Mouse (Mus musculus): ENCODE results near the gene Nupr1. TPM values are rescaled to one million over a fixed set of nuclear protein-coding genes. Genes with fewer than 3 reads are reported as not detected.

The Nupr1 gene
- total and polyA plus RNA-seq, 3 experiments: 1.8 to 11.0 TPM; not detected in 1

DNA sequence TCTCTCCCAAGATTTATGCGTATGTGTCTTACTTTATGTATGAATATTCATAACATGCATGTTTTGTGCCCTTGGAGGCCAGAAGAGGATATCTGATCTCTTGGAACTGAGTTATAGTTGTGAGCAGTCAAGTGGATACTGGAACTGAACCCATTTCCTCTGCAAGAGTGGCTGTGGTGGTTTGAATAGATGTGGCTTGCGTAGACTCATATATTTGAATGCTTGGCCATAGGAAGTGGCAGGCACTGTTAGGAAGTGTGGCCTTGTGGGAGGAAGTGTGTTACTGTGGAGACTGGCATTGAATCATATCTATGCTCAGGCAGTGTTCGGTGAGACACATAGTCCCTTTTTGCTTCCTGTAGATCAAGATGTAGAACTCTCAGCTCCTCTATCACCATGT lies 25.0 kb upstream of the Nupr1 start:
- Histone ChIP-seq H3K27ac (ENCODE audit: control insufficient read depth, low read depth, low read length) (peak overlapping the region; percentile 67), H3K79me2 (ENCODE audit: control insufficient read depth, insufficient read depth, low read length, poor library complexity) (peaks cover 5% of the 10 kb centered on the region; the same call in 1 of the 2 replicates), H3K4me1 (ENCODE audit: control insufficient read depth in 1 of 2, insufficient read depth in 2 of 2, low read length in 2 of 2) (peaks cover 16 to 22% of the 10 kb centered on the region in 2 experiments), H3K36me3 (ENCODE audit: control insufficient read depth in 1 of 2, insufficient read depth in 2 of 2, low read length in 2 of 2) (peaks cover 0 to 38% of the 10 kb centered on the region in 2 experiments; a peak in 3 of 4 replicates), H3K9ac (ENCODE audit: control insufficient read depth, low read depth, low read length, poor library complexity, severe bottlenecking) (no peak overlapping the region), H3K4me3 (ENCODE audit: control insufficient read depth in 1 of 2, insufficient read depth in 1 of 2, low read depth in 2 of 2, low read length in 2 of 2) (no peak overlapping the region), H3K27me3 (ENCODE audit: control insufficient read depth in 1 of 2, insufficient read depth in 2 of 2, low read length in 2 of 2) (no peaks in the 10 kb centered on the region), H3K9me3 (replicated peaks; ENCODE audit: insufficient read depth, low read length) (no peaks in the 10 kb centered on the region)
- DNase-seq (ENCODE audit: low read depth, low spot score): peak; percentile 62
- TF ChIP-seq HCFC1 (IDR thresholded peaks at IDR 0.05; ENCODE audit: low read depth, low read length) (0 out of 2 replicates have a peak, but pooled peaks have one; percentile 40), TBP (IDR thresholded peaks at IDR 0.05; ENCODE audit: low read depth, low read length) (no peak), ZMIZ1 (IDR thresholded peaks at IDR 0.05; ENCODE audit: low read depth, low read length) (no peak), ELF1 (IDR thresholded peaks at IDR 0.05; ENCODE audit: low read depth, low read length) (0 out of 2 replicates have a peak, but pooled peaks have one; percentile 7), BHLHE40 (IDR thresholded peaks at IDR 0.05; ENCODE audit: borderline replicate concordance, low read depth, low read length) (no peak), POLR2AphosphoS2 (IDR thresholded peaks at IDR 0.05; ENCODE audit: low read length) (no peak), SMC3 (IDR thresholded peaks at IDR 0.05; ENCODE audit: low read depth, low read length) (no peak), MYB (IDR thresholded peaks at IDR 0.05; ENCODE audit: low read depth, low read length) (0 out of 2 replicates have a peak, but pooled peaks have one; percentile 12), GATA1 (IDR thresholded peaks at IDR 0.05; ENCODE audit: low read depth, low read length) (peak; percentile 40; the same call in 1 of the 2 replicates), KAT2A (conservative IDR thresholded peaks at IDR 0.05; ENCODE audit: low read depth, low read length) (no peak), TCF12 (IDR thresholded peaks at IDR 0.05; ENCODE audit: low read depth, low read length) (peak; percentile 40; the same call in 1 of the 2 replicates), RCOR1 (IDR thresholded peaks at IDR 0.05; ENCODE audit: low read depth, low read length) (0 out of 2 replicates have a peak, but pooled peaks have one; percentile 27), EP300 (IDR thresholded peaks at IDR 0.05; ENCODE audit: low read depth in 1 of 2, low read length in 2 of 2) (peak; percentile 32 to 33; a peak in 3 of 4 replicates)

DNA sequence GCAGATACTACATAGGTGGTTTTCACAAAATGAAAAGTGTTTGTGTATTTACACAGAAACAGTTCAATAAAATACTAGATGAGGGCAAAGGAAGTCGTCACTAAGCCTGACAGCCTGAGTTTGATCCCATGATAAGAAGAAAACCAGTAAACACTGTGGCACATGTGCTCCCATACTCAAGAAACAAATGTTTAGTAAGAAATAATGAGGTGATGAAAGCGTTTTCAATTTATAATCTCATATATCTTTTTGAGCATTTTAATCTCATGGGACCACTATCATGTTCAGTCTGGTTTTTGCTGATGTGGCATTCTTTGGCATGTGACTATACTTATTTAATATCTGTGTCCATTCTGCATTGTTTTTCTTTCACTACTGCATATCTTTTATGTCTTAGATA lies 23.3 kb upstream of the Nupr1 start:
- H3K4me3 ChIP-seq (ENCODE audit: control insufficient read depth in 1 of 2, insufficient read depth in 1 of 2, low read depth in 2 of 2, low read length in 2 of 2): no peak overlapping the region
- TF ChIP-seq KAT2A (conservative IDR thresholded peaks at IDR 0.05; ENCODE audit: low read depth, low read length) (no peak), CHD2 (IDR thresholded peaks at IDR 0.05; ENCODE audit: low read length) (no peak), POLR2AphosphoS5 (IDR thresholded peaks at IDR 0.05; ENCODE audit: borderline replicate concordance, low read depth, low read length) (no peak), MAX (IDR thresholded peaks at IDR 0.05; ENCODE audit: low read length) (peak; percentile 56), MYC (IDR thresholded peaks at IDR 0.05; ENCODE audit: low read depth, low read length) (peak; percentile 76; the same call in 1 of the 2 replicates), BHLHE40 (IDR thresholded peaks at IDR 0.05; ENCODE audit: borderline replicate concordance, low read depth, low read length) (peak; percentile 31; the same call in 1 of the 2 replicates), GATA1 (IDR thresholded peaks at IDR 0.05; ENCODE audit: low read depth, low read length) (peak; percentile 45), MAFK (IDR thresholded peaks at IDR 0.05; ENCODE audit: borderline replicate concordance, low read depth, low read length) (peak; percentile 96), USF2 (IDR thresholded peaks at IDR 0.05; ENCODE audit: borderline replicate concordance in 1 of 2, insufficient read depth in 1 of 2, low read depth in 1 of 2, low read length in 2 of 2) (0 out of 4 replicates have a peak, but pooled peaks of 1 of the 2 experiments have one; percentile 3), MXI1 (IDR thresholded peaks at IDR 0.05; ENCODE audit: low read depth, low read length) (peak; percentile 55), NELFE (IDR thresholded peaks at IDR 0.05; ENCODE audit: low read depth, low read length) (peak; percentile 22; the same call in 1 of the 2 replicates), SIN3A (IDR thresholded peaks at IDR 0.05; ENCODE audit: low read length) (peak; percentile 57)

More for the DNA sequence above, 23.3 kb upstream of the Nupr1 start:
- H3K9me3 ChIP-seq (replicated peaks; ENCODE audit: insufficient read depth, low read length): no peaks in the 10 kb centered on the region
- DNase-seq (ENCODE audit: low read depth, low spot score): no peak
- H3K36me3 ChIP-seq (ENCODE audit: control insufficient read depth in 1 of 2, insufficient read depth in 2 of 2, low read length in 2 of 2): peaks cover 0 to 47% of the 10 kb centered on the region in 2 experiments; a peak in 3 of 4 replicates
- peaks cover 26 to 29% of the 10 kb centered on the region in 2 experiments for H3K4me1 ChIP-seq (ENCODE audit: control insufficient read depth in 1 of 2, insufficient read depth in 2 of 2, low read length in 2 of 2)
- H3K27me3 ChIP-seq (ENCODE audit: control insufficient read depth in 1 of 2, insufficient read depth in 2 of 2, low read length in 2 of 2): no peaks in the 10 kb centered on the region
- H3K27ac ChIP-seq (ENCODE audit: control insufficient read depth, low read depth, low read length): no peak overlapping the region
- H3K79me2 ChIP-seq (ENCODE audit: control insufficient read depth, insufficient read depth, low read length, poor library complexity): peaks cover 8% of the 10 kb centered on the region
- no peak overlapping the region for H3K9ac ChIP-seq (ENCODE audit: control insufficient read depth, low read depth, low read length, poor library complexity, severe bottlenecking)

All from MEL (cell line).